Mouse (Mus musculus) kidney, postnatal 36 days (tissue): ENCODE measurements at regions not wholly inside any gene's neighbourhood (a gene's known extent, or its start where the extent isn't known, plus 50 kb on each side); places are given as distances from the start of the nearest gene placed in this dataset.

Experiments used
- DNase-seq, 2 experiments: peaks; one replicate each; pipeline ENCODE4 v3.0.0; 2021 to 2022; ENCODE audit warnings: mixed read lengths in 2 of 2

GRCm38 (mm10) chr14:111149653-111150052 lies 394.7 kb upstream of the Slitrk6 start:
- peak; percentile 1 to 29 for DNase-seq

DNA sequence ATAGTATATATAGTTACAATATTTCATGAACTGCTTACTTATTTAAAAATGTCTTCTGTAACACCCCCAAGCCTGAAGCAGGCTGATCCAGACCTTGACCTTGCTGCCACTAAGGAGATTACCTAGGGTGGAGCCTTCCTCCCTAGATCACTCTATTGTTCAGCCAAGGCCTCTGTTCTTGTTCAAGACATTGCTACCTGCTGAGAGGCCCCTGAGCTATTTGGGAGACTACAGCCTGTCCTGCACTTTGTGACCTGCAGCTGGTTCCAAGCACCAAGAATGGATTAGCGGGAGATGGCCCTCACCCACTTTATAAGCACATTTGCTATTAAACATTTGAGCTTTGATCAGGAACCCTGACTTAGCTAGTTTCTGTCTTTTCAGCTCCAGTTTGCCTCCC lies 361.7 kb upstream of the Slitrk6 start:
- DNase-seq = no peak

- DNase-seq = no peak
Measured at GRCm38 (mm10) chr14:111103579-111103978, 348.6 kb upstream of the Slitrk6 start.

GRCm38 (mm10) chr14:111100257-111100656 lies 345.3 kb upstream of the Slitrk6 start:
- no peak for DNase-seq

DNA sequence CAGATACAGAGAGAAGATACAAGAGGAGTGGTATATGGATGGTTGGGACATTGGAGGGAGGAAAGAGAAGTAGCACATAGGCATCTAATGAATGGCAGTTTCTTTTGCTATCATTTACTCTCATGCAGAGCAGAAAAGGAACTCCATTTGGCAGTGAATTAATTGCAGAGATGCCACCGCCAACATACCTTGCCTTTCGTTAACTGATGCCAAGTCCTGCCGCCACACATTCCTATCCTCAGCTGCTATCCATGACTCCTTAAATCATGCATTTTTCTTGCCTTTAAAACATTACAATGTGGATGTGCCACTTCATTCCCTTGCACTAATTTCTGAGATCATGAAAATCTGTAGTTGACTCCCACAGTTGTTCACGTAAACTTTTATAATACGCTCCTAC lies 341.3 kb upstream of the Slitrk6 start:
- DNase-seq = no peak

GRCm38 (mm10) chr14:111074517-111074916 lies 319.6 kb upstream of the Slitrk6 start:
- no peak for DNase-seq

DNA sequence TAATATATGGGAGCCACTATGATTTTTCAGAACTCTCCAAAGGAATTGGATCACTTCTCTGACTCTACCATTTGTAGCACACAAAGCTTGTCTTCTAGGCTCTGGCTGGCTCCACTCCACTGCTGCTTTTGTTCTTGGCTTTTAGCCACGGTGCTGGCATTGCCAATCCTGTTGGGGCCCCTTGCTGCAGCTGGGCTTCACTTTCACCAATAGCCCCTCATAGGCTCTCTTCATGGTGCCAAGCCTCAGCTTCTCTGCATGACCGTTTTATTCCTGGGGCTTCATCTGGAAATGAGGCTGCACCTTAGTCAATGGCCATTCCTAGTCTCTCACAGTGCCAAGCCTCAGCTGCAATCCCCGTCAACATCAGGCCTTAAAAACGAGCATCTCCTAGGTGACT lies 318.6 kb upstream of the Slitrk6 start:
- no peak for DNase-seq
